Comparison of ENCODE assay signal across 9 mouse cellular contexts in genomic region chrX:12950928-12951660, GRCm38 (mm10).
DNase-seq lines count a peak whose midpoint lies in the region; ATAC-seq and TF ChIP-seq lines count a peak whose summit lies in the region.
"Had no signal": no experiment of that assay in that cellular context is flagged by ENCODE, and none has a peak within 500 bp of the region (broad histone marks: within the 10 kb centered on the region; RNA-seq: fewer than 3 reads in every experiment).

No protein-coding gene starts in this region.

- H3K36me3 ChIP-seq in forebrain, embryonic 15.5 days = no peaks in the 10 kb centered on the region
- H3K36me3 ChIP-seq in liver, embryonic 11.5 days (ENCODE audit: control insufficient read depth, insufficient read depth, low read length) = no peaks in the 10 kb centered on the region
- H3K36me3 ChIP-seq: stomach, embryonic 15.5 days had no signal

- no peak for ATAC-seq in forebrain, embryonic 15.5 days (replicated peaks)
- no peak for ATAC-seq in liver, embryonic 11.5 days (replicated peaks; ENCODE audit: low FRiP score)

- no peaks in the 10 kb centered on the region for H3K4me1 ChIP-seq in forebrain, embryonic 15.5 days
- no peaks in the 10 kb centered on the region for H3K4me1 ChIP-seq in liver, embryonic 11.5 days (replicated peaks; ENCODE audit: control insufficient read depth, insufficient read depth, low read length)
- H3K4me1 ChIP-seq: stomach, embryonic 15.5 days had no signal

- intact Hi-C loops in gastrocnemius, adult 2 months (cut with DNase I) = loop anchor here (10.0 kb wide), 1 partner anchor 94 kb away; no protein-coding TSS in a partner anchor
- intact Hi-C loops in left cerebral cortex, adult 2 months (cut with DNase I) = no loop called here

- 67% methylated on average over 6 of the region's 7 CpGs for WGBS in forebrain, embryonic 15.5 days
- 70% methylated on average over 7 of the region's 7 CpGs for WGBS in liver, embryonic 11.5 days

- no peaks in the 10 kb centered on the region for H3K27me3 ChIP-seq in forebrain, embryonic 15.5 days
- H3K27me3 ChIP-seq in liver, embryonic 11.5 days (replicated peaks; ENCODE audit: control insufficient read depth, insufficient read depth, low read length) = no peaks in the 10 kb centered on the region; the same call in 1 of the 2 replicates
- H3K27me3 ChIP-seq: stomach, embryonic 15.5 days had no signal

- DNase-seq in 3134 (ENCODE audit: extremely low read depth, insufficient read length, low spot score) = peak; percentile 40
- peak; percentile 42 for DNase-seq in 416B (ENCODE audit: low read depth)
- peak; percentile 84 for DNase-seq in gastrocnemius, adult 2 months
- DNase-seq in left cerebral cortex, adult 2 months (ENCODE audit: extremely low spot score in 1 of 2, low spot score in 2 of 2) = peak; percentile 28 to 52
- DNase-seq in liver, embryonic 11.5 days (ENCODE audit: low spot score) = no peak
- DNase-seq in cerebellum, adult 18-20 months = no peak

- H3K9me3 ChIP-seq in forebrain, embryonic 15.5 days = no peaks in the 10 kb centered on the region
- H3K9me3 ChIP-seq in liver, embryonic 11.5 days (ENCODE audit: control insufficient read depth, low read length) = no peaks in the 10 kb centered on the region
- H3K9me3 ChIP-seq: stomach, embryonic 15.5 days had no signal

- no peak overlapping the region for H3K4me2 ChIP-seq in forebrain, embryonic 15.5 days (replicated peaks)
- no peak overlapping the region for H3K4me2 ChIP-seq in liver, embryonic 11.5 days
- H3K4me2 ChIP-seq: stomach, embryonic 15.5 days had no signal

- peak overlapping the region; percentile 70 for H3K27ac ChIP-seq in gastrocnemius, adult 2 months
- H3K27ac ChIP-seq in left cerebral cortex, adult 2 months = no peak overlapping the region
- H3K27ac ChIP-seq in forebrain, embryonic 15.5 days (replicated peaks) = no peak overlapping the region
- no peak overlapping the region for H3K27ac ChIP-seq in liver, embryonic 11.5 days (ENCODE audit: low read depth, low read length)
- H3K27ac ChIP-seq: stomach, embryonic 15.5 days had no signal

- H3K9ac ChIP-seq in forebrain, embryonic 15.5 days (replicated peaks) = no peak overlapping the region
- H3K9ac ChIP-seq in liver, embryonic 11.5 days (ENCODE audit: low read depth, low read length) = no peak overlapping the region
- H3K9ac ChIP-seq: stomach, embryonic 15.5 days had no signal

- H3K4me3 ChIP-seq in gastrocnemius, adult 2 months = no peak overlapping the region
- no peak overlapping the region for H3K4me3 ChIP-seq in left cerebral cortex, adult 2 months
- H3K4me3 ChIP-seq in forebrain, embryonic 15.5 days = no peak overlapping the region
- no peak overlapping the region for H3K4me3 ChIP-seq in liver, embryonic 11.5 days (ENCODE audit: low read depth, low read length)
- H3K4me3 ChIP-seq: erythroblast, embryonic 14.5 days; stomach, embryonic 15.5 days had no signal

- no peak for TF ChIP-seq CTCF in gastrocnemius, adult 2 months (IDR thresholded peaks at IDR 0.05)
- TF ChIP-seq CTCF in left cerebral cortex, adult 2 months (IDR thresholded peaks at IDR 0.05) = no peak

Comparison
In these comparisons a context has a peak if more than half of its experiments do, and no peak if none do; other contexts are left out.
1. DNase-seq: peak in 3134 (single experiment), 416B (single experiment), gastrocnemius, adult 2 months (single experiment) and left cerebral cortex, adult 2 months (2 of 2); none in liver, embryonic 11.5 days (single experiment) and cerebellum, adult 18-20 months (0 of 2).